Mouse (Mus musculus): Measurements from ENCODE around the gene Odf2.
A peak's percentile ranks its signal among the peaks of the same experiment; 100 is the strongest.

The Odf2 gene

DNA sequence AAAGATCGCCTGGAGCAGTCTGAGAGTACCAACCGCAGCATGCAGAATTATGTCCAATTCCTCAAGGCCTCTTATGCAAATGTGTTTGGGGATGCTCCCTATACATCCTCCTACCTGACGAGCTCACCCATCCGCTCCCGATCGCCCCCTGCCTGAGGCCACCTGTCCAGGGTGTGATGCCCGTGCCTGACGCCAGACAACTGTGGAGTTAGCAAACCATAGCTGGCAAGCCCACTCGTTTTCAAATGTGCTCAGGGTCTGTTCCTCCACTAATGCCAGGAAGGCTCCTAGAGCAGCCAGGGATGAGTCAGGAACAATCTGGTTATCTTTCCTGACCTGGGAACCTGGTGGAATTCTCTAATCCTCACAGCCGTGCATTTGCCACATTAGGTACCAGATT is 41.5 kb downstream of the Odf2 start:
- peak; percentile 90 for ATAC-seq (ENCODE audit: insufficient number of reproducible peaks, low FRiP score, low TSS enrichment)

DNA sequence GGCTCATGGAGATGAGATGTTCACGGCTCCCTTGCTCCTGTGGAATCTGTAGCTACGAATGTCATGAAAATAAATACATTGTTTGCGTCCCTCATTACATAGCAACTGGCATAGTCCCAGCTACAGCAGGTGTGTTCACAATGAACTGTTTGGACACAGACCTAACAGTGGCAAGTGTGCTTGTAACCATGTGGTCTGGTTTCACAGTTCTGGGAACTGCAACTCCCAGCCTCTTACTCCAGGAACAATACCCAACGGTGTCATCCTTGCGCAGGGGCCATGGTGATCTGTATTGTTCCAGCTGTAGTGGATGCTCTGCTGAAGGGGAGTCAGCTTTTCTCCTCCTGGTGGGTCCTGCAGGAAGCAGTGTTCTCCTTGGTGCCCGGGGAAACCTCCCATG is 42.2 kb downstream of the Odf2 start:
- ATAC-seq (ENCODE audit: insufficient number of reproducible peaks, low FRiP score, low TSS enrichment) = no peak

DNA sequence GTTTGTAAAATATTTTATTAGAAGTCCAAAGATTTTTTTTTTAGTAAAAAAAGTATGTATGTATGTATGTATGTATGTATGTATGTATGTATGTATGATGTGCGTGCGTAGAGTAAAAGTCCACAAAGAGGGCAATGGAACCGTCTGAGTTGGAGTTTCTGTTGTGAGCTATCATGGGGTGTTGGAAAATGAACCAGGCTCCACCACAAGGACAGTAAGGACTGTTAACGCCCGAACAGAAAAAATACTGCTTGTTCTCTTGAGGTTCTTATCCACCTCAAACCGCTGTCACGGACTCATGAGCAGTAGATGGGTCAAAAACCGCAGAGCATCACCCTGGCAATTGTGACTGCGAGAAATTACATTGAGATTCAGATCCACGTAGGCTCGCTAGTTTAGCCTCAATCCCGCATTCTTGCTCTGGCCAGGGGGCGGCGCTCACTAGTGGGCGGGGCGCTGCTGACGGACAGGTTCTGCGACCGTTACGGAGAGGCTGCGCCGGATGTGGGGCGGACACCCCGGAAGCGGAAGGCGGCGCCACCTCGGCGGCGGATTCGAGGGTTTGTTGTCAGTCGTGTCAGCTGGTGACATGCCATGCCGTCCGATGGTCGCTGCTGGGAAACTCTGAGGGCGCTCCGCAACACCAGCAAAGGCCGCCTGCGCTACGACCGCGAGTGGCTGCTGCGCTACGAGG is 46.0 kb downstream of the Odf2 start, which contains the start of gene Gle1:
TSS of gene Gle1 (plus strand) at position 521 of the 694 bp plus-strand sequence.
- peak; percentile 71 for ATAC-seq (ENCODE audit: insufficient number of reproducible peaks, low FRiP score, low TSS enrichment)

DNA sequence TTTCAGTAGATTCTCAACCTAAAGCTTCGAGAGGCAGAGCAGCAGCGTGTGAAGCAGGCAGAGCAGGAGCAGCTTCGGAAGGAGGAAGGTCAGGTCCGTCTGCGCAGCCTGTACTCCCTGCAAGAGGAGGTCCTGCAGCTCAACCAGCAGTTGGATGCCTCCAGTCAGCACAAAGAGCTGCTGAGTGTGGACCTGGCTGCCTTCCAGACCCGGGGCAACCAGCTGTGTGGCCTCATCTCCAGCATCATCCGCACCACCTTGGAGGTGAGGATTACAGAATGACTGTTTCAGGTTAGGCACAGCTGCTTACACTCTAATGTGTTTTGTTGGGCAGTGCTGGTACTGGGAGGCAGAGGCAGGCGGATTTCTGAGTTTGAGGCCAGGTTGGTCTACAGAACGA is 51.1 kb downstream of the Odf2 start:
- no peak for ATAC-seq (ENCODE audit: insufficient number of reproducible peaks, low FRiP score, low TSS enrichment)

DNA sequence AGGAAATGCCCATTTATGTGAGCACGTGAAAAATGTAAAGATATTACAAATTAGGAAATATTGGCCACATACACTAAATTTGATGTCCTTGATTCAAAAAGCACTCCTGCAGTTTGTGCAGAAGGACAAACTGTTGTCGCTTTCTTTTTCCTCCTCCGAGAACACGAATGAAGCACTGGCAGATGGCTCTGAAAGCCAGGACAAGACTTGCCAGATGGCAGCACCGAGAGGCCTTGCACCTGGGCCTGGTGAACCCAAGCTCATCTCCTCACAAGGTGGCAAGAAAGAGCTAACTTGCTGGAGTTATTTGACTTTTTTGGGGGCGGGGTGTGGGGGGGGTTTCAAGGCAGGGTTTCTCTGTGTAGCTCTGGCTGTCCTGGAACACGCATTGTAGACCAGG is 51.8 kb downstream of the Odf2 start:
- no peak for ATAC-seq (ENCODE audit: insufficient number of reproducible peaks, low FRiP score, low TSS enrichment)

DNA sequence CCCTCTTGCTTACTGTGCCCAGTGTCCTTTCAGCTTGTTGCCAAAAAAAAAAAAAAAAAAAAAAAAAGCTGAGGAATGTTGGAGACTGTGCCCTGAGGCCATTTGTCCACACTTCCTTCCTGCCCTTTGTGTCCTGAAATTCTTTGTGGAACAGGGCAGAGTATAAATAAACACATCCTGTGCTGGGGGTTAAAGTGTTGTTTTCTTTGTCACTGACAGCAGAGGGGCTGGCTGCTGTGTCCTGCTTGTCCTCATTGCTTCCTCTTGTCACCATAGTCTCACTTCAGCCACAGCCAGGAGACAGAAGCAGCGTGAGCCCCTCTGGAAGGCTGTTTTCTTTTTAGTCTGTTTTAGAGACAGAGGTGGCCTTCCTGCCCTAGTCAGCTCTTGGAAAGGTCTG is 55.7 kb downstream of the Odf2 start:
- no peak for ATAC-seq (ENCODE audit: insufficient number of reproducible peaks, low FRiP score, low TSS enrichment)

DNA sequence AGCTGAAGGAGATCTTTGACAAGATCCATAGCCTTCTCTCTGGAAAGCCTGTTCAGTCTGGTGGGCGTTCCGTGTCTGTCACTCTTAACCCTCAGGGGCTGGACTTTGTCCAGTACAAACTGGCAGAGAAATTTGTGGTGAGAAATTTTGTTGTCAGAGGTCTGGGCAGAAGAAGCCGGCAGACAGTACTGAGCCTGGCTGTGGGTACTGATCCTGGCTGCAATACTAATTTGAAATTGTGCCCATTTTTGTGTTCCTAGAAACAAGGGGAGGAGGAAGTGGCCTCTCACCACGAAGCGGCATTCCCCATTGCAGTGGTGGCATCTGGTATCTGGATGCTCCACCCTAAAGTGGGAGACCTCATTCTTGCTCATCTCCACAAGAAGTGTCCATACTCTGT is 59.9 kb downstream of the Odf2 start:
- no peak for ATAC-seq (ENCODE audit: insufficient number of reproducible peaks, low FRiP score, low TSS enrichment)

DNA sequence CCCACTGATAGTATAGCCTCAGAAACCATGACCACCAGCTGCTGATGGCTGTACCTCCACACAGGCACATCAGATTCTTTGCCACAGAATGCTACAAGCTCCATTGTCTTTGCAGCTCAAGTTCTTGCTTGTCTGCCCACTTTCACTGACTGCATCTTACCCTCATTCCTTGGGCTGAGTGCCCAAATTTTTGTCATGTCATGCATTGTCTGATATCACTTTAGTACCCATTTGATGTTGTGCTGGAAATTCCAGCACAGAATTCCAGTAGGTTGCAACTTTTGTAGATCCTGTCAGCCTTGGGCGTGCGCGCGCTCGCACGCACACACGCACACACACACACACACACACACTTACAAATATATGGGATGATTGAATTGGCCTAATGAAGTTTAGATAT is 72.2 kb downstream of the Odf2 start:
- no peak for ATAC-seq (ENCODE audit: insufficient number of reproducible peaks, low FRiP score, low TSS enrichment)

DNA sequence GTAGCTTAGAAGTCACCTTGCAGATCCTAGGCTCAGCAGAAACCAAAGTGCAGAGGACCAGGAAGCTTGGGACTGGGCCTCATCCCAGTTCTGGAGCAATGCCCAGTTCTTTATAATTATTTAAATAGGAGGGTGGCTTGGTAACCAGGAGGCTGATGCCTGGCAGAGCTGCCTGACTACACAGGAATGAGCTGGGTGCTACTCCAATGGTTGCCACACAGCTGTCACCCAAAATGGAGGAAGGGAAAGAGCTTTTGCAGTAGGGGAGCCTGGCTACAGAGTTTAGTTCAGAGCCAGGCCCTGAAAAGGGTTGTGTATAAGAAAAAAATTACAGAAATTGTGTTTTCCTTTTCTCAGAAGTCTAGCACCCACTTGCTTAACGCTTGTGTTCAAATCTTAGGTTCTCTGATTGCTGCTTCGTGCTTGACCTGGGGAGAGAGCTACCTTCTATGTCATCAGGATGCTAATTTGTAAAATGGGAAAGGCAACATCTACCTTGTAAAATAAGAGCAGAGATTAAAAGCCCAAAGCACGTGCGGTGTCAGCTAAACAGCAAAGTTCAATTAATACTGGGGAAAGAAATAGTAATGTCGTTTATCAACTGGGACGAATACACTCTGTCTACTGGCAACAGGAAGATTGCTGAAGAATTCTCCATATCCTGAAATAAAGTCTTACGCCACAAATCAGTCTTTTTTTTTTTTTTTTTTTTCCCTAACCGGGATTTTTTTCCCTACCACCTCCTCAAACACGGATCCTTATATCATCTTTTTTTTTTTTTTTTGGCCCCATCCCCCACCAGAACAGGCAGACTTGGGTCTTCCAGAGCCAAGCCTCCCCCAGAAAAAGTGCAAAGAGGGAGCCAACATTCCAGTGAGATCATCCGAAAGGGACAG is 75.6 kb downstream of the Odf2 start:
- no peak for ATAC-seq (ENCODE audit: insufficient number of reproducible peaks, low FRiP score, low TSS enrichment)

DNA sequence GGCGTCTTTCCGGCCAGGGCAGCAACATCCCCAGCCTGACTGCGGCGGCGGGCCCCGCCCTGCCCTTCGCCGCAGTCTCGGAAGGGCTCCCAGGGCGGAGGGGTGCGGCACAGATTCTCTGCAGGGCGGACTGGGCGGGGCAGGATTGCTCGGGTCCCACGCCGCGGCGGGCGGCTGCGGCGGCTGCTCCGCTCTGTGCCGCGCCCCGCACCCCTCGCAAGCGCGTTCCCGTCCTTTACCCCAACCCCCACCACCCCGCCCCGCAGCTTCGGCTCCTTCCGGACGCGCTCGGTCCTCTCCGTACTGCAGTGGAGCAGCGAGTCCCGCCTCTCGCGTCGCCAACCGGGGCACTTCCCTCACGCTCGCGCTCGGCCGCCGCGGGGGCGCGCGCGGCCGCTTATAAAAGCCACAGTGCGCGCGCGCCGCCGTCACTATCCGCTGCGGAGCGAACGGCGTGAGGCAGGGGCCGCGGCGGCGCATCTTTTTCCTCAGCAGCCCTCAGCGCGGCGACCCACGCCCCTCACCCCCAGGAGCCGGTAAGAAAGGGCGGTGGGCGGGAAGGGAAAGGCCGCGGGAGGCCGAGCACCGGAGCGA is 76.3 kb downstream of the Odf2 start, which contains the start of gene Sptan1:
TSS of gene Sptan1 (plus strand) at position 311 of the 594 bp plus-strand sequence.
- ATAC-seq (ENCODE audit: insufficient number of reproducible peaks, low FRiP score, low TSS enrichment) = peak; percentile 91

DNA sequence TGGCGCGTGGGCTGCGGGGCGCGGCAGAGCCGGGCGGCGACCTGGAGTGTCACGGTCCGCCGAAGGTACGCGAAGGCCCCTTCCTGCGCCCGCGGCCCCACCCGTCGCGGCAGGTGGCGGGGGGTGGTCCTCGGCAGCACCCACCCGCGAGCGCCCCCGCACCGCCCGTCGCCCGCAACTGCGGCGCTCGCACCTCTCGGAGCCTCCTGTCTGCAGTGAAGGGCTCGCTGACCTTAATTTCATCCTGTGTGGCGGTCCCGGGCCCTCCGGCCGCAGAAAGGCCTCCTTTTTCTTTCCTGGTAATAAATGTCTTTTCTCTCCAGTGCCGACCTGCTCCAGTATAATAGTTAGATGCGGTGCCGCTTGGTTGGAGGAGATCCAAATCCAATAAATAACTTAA is 76.9 kb downstream of the Odf2 start:
- no peak for ATAC-seq (ENCODE audit: insufficient number of reproducible peaks, low FRiP score, low TSS enrichment)

DNA sequence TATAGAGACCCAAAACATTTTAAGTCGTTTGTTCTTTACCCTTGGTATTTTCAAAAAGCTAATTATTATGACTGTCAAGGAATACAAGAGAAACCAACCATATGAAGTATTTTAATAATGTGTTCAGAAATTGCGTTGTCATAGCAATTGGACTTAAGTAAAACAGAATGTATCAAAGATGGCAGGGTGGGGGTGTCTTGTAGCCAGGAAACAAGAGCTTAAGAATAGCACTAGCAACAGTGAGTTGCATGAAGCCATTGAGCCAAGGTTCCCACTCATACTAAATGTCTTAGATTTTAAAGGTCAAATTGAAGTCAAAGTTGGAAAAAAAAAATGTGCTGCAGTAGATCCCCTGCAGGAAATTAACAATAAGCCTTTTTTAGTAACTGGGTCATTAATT is 77.8 kb downstream of the Odf2 start:
- no peak for ATAC-seq (ENCODE audit: insufficient number of reproducible peaks, low FRiP score, low TSS enrichment)

DNA sequence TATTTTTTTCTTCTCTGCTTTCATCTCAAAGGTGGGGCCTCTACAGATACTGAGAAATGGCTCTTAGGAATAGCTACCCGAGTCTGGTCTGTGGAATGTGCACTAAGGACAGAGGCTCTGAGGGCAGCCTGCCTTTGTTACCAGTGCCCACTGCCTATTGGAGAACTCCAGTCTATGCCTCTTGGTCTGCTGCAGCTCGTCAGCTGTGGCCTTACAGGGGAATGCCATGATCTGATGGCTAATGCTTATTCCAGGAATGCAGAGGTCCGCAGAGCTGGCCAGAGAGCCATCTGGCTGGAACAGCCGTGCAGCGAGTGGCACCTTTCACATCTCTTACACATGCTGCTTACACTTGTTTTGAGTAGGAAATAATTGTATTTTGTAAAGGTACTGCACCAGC is 78.7 kb downstream of the Odf2 start:
- ATAC-seq (ENCODE audit: insufficient number of reproducible peaks, low FRiP score, low TSS enrichment) = no peak

DNA sequence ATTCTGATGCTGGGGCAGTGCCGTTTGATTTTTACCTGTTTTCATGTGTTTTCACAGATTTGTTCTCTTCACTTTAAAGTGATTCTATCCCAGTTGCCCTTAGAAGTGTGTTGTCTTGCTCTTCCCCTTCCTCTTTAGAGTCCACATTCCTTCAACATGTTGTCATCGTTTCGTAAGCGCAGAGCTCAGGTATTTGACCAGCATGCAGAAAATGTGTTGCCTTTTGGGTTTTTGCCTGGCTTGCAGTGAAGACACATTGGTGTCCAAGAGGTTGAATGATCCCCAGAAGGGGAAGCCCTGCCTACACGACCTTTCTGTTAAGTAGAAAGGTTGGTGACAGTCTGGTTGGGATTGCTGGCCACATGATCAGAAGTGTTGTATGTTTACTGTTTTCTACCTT is 79.6 kb downstream of the Odf2 start:
- no peak for ATAC-seq (ENCODE audit: insufficient number of reproducible peaks, low FRiP score, low TSS enrichment)

DNA sequence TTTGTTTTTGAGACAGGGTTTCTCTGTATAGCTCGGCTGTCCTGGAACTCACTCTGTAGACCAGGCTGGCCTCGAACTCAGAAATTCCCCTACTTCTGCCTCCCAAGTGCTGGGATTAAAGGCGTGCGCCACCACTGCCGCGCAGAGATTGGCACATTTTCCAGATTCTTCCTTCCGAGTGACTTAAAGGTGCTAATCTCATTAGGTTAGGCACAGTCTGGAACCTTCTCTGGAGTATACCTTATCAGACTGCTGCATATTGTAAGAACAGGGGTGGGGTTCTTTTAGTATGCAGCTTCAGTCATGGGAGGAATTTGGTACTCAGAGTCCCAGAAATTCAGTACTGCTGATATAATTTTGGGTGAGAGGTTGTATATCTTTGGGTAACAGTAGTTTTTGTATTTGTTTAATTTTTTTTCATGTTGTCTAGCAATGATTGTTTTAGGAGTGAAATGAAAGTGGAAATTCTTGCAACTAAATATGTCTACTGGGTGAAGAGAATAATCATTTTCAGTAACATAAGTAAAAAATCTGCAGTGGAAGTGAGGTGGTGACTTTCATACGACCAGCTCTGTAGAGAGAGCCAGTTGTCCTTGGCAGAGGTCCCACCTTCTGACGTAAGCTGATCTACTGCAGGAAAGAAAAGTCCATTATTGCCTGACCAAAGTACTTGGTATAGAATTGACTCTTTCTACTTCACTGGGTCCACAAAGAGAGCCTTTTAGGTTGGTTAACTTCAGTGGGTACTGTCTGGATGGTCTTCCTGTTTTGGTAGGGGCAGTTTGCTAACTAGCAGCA is 83.0 kb downstream of the Odf2 start:
- ATAC-seq (ENCODE audit: insufficient number of reproducible peaks, low FRiP score, low TSS enrichment) = no peak

DNA sequence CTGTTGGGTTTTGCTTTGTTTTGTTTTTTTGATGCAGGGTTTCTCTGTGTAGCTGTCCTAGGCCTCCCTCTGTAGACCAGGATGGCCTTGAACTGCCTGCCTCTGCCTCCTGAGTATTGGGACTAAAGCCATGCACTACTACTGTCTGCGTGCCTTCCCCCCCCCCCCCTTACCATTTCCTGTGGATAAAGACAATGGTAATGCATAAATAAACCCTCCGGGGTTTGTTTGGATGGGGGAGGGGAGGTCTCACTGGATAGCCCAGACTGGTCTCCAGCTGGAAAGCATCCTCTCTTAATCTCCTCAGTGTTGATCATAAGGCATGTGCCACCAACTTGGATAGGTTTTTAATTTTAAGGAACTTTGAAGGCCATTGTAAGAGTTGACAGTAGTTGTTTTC is 84.5 kb downstream of the Odf2 start:
- no peak for ATAC-seq (ENCODE audit: insufficient number of reproducible peaks, low FRiP score, low TSS enrichment)

DNA sequence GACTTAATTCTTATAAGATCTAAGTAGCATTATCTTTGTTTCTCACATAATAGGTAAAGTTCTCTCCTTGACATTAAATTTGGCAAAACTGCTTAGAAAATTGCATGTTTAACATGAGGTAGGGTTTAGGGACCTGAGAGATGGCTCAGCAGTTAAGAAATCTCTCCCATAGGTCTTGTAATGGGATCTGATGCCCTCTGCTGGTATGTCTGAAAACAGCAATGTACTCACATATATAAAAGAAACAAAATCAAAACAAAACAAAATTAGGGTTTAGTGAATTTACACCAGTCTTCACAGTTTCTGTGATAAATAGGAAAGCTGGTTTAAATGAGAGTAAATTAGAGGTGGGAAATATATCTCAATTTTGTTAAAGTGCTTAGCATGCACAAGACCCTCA is 88.3 kb downstream of the Odf2 start:
- no peak for ATAC-seq (ENCODE audit: insufficient number of reproducible peaks, low FRiP score, low TSS enrichment)

DNA sequence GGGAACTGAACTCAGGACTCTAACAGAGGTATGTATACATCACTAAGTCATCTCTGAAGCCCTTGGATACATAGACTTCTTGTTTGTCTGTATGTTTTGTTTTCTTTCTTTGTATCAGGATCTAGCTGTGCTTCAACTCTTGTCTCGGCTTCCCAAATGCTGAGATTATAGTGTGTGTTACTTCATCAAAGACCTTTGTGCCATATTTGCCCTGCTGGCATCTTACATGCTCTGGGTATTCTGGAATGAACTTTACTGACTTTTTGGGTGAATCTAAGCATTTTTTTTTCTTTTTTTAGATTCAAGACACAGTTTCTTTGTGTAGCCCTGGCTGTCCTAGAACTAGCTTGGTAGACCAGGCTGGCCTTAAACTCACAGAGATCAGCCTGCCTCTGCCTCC is 91.6 kb downstream of the Odf2 start:
- ATAC-seq (ENCODE audit: insufficient number of reproducible peaks, low FRiP score, low TSS enrichment) = no peak
